Mouse (Mus musculus) embryonic facial prominence, embryonic 12.5 days (tissue): ENCODE measurements around the gene Faim. TPM values are rescaled to one million over a fixed set of nuclear protein-coding genes. Genes with fewer than 3 reads are reported as not detected.

Experiments used
- ATAC-seq: fragments of 200-750 bp; cut with Nextera tagmentation; 2 replicates; pipeline ENCODE4 v1.8.0; 2017; ENCODE audit not compliant: insufficient number of reproducible peaks, insufficient read depth, low FRiP score, low TSS enrichment
- H3K27ac ChIP-seq: fragments of 300-500 bp; sonication (generic); 2 replicates; pipeline ENCODE4 v1.5.1; 2016; ENCODE audit warnings: mild to moderate bottlenecking
- H3K27me3 ChIP-seq: fragments of 300-500 bp; sonication (generic); 2 replicates; pipeline ENCODE4 v1.6.1; 2016; ENCODE audit warnings: mild to moderate bottlenecking, moderate library complexity
- H3K36me3 ChIP-seq: fragments of 300-500 bp; sonication (generic); 2 replicates; pipeline ENCODE4 v1.6.1; 2016; ENCODE audit warnings: mild to moderate bottlenecking
- H3K4me1 ChIP-seq: fragments of 300-500 bp; sonication (generic); 2 replicates; pipeline ENCODE4 v1.6.1; 2016
- H3K4me2 ChIP-seq: fragments of 300-500 bp; sonication (generic); replicated peaks from 2 replicates; pipeline ENCODE4 v1.6.1; 2016; ENCODE audit warnings: mild to moderate bottlenecking, moderate library complexity
- H3K4me3 ChIP-seq: fragments of 300-500 bp; sonication (generic); 2 replicates; pipeline ENCODE4 v1.5.1; 2016; ENCODE audit warnings: mild to moderate bottlenecking
- H3K9ac ChIP-seq: fragments of 300-500 bp; sonication (generic); 2 replicates; pipeline ENCODE4 v1.6.1; 2016; ENCODE audit warnings: mild to moderate bottlenecking, moderate library complexity
- H3K9me3 ChIP-seq: fragments of 300-500 bp; sonication (generic); 2 replicates; pipeline ENCODE4 v1.6.1; 2016; ENCODE audit warnings: mild to moderate bottlenecking, moderate library complexity
- WGBS: fragments of 180-500 bp; shearing (Covaris S2); methylation state at CpG from one replicate; pipeline ENCODE4 v1.1.7; 2016; 5-methylcytosine and 5-hydroxymethylcytosine counted together
- polyA plus RNA-seq: library from polyadenylated mRNA; unstranded; fragments of >200 nt; fragmentation: Nextera tagmentation; extraction: Ambion mirVana; gene quantifications from 2 replicates; pipeline ENCODE4 v1.2.1, GENCODE M21; 2016

Gene Faim
- polyA plus RNA-seq, result 55.2 and 56.3 TPM in 2 replicates

DNA sequence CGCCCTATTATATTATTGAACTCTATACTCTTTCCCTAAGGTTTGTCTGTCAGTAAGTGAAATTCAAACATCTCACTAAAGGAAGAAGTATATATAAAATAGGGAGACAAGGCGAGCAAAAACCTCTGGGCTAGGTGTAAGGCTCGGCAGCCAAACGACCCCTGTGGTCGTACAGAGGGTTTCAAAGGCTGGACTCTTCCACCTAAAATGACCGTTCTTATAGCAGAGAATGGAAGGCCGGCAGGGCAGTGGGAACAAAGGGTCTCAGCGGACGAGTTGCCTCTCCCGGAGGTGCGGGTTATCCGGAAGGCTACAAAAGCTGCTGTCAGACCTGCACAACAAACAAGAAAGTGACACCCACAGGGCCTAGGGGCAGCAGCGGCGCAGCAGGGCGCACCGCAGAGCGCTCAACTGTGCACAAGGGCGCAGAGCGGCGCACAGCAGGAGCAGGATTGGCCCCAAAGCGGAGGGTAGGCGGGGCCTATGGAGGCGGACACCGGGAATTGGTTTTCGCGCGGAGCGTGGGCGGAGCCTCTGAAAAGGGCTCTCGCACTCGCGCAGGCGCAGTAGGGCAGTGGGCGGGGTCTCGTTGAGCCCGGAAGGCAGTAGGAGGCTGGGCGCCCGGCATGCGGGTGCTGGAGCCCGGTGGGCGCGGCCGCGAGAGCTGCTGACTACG, at the start of gene Faim:
TSS of gene Faim (plus strand) at position 574 of the 676 bp plus-strand sequence.
- ATAC-seq, result peak; percentile 97
- under 1% methylated on average over 45 of the region's 45 CpGs for WGBS

DNA sequence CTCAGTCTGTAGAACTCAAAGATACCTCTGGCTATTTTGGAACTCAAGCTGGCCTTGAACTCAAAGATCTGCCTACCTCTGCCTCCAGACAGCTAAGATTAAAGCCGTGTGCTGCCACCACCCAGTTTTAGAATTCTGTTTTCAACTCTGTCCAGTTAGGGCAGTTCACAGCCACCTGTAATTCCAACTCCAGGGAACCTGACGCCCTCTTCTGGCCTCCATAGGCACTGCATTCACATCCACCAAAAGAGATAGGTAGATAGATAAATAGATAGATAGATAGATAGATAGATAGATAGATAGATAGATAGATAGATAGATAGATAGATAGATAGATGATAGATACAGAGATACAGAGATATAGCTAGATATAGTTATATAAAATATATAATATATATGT, 46.9 kb upstream of the Faim start:
- Histone ChIP-seq H3K4me1 (peaks cover 8% of the 10 kb centered on the region), H3K9ac (no peak overlapping the region), H3K27ac (no peak overlapping the region), H3K27me3 (peaks cover 11% of the 10 kb centered on the region; the same call in 1 of the 2 replicates), H3K4me3 (no peak overlapping the region), H3K36me3 (no peaks in the 10 kb centered on the region), H3K9me3 (no peaks in the 10 kb centered on the region), H3K4me2 (no peak overlapping the region)
- ATAC-seq, result no peak
- 16% methylated on average over 2 of the region's 2 CpGs for WGBS

More for the DNA sequence above, at the start of gene Faim:
- Histone ChIP-seq H3K4me2 (peak within 1 kb of the TSS; percentile 87), H3K36me3 (no peaks in the 10 kb centered on the region), H3K4me3 (peak within 1 kb of the TSS; percentile 70), H3K9me3 (no peaks in the 10 kb centered on the region), H3K27me3 (peaks cover 10% of the 10 kb centered on the region; the same call in 1 of the 2 replicates), H3K9ac (peak within 1 kb of the TSS; percentile 73), H3K27ac (peak within 1 kb of the TSS; percentile 41; the same call in 1 of the 2 replicates), H3K4me1 (peaks cover 5% of the 10 kb centered on the region; the same call in 1 of the 2 replicates)

DNA sequence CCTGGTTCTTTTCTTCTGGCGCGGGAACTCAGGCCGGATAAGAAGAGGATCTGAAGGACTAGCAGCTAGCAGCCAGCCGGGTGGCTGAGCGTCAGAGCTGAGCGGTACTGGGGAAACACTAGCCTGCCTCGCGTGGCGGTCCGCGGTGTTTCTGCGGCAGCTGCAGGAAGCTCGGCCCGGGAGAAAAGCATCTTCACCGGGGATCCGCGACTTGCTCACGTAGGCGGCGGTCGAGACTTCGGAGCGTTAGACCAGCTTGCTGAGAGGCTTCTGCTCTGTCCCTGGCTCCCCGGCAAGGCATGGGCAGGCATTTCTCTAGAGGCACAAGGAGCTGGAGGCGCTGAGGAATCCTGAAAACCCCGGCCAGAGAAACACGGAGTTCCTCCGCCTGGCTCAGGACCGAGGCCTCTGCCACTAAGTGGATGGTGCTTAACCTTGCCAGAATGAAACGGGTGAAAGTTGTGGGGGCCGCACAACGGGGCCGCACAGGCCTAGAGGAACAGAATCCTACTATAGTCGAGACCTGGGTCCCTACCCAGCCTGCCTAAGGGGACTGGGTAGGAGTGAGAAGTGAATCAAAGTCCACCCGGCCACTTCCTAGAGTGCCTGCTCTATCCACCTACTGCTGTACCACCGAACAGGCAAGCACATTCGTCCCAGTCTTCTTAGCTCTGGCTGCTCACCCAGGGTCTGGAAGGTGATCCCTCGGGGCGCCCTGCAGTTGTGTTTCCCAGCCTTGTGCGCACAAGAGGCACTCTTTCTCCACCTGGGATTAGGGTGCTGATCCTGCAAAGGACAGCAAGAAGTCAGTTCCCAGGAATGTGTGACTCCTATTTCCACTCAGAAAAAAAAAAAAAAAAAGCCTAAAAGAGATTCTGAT, 33.8 kb upstream of the Faim start:
- no peaks in the 10 kb centered on the region for H3K9me3 ChIP-seq
- no peak for ATAC-seq
- peak overlapping the region; percentile 49 for H3K4me2 ChIP-seq
- 2% methylated on average over 40 of the region's 40 CpGs for WGBS
- peaks cover 27% of the 10 kb centered on the region for H3K4me1 ChIP-seq
- peaks cover 72% of the 10 kb centered on the region for H3K27me3 ChIP-seq
- no peak overlapping the region for H3K27ac ChIP-seq
- H3K9ac ChIP-seq, result peak overlapping the region; percentile 24
- H3K4me3 ChIP-seq, result peak overlapping the region; percentile 50
- no peaks in the 10 kb centered on the region for H3K36me3 ChIP-seq

DNA sequence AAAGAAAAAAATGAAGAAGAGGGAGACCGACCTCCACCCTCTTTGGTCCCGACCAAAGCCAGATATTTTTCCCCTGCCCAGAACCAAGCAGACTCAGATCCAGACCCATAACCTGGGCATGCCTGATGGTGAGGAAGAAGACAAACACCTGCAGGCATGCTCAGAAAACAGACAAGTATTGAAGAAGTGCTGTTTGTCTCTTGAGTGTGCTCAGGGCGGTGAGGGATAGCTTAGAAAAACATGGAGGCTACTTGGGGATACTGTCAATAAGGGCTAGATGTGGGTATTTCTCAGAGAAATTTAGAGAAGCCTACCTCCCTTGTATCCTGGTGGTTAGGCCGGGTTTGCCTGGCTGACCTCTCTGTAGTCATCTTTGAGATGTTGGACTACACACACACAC, 32.9 kb upstream of the Faim start:
- H3K4me3 ChIP-seq, result peak overlapping the region; percentile 50
- peak overlapping the region; percentile 85; the same call in 1 of the 2 replicates for H3K4me2 ChIP-seq
- WGBS, result 8% methylated on average over 4 of the region's 4 CpGs
- H3K27me3 ChIP-seq, result peaks cover 72% of the 10 kb centered on the region
- no peak overlapping the region for H3K9ac ChIP-seq
- ATAC-seq, result no peak
- H3K36me3 ChIP-seq, result no peaks in the 10 kb centered on the region
- no peaks in the 10 kb centered on the region for H3K9me3 ChIP-seq
- no peak overlapping the region for H3K27ac ChIP-seq
- peaks cover 27% of the 10 kb centered on the region for H3K4me1 ChIP-seq

DNA sequence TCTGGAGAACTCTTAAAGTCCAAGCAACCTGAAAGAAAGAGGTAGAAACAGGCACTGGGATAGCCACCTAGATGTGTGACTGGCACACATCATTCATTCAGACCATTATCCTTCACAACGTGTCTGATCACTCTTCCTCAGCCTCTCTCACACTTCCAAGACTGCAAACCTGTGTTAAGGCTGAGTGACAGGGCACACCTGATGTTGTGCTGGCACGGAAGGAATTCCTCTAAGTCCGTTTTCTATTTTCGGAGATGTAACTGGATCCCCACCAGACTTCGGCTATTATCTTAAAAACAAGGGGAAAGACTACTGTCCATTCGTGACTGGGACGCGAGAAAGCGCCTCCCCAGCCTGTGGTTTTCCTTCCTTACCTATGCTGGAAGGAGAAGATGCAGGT, 32.3 kb upstream of the Faim start:
- H3K4me2 ChIP-seq, result peak overlapping the region; percentile 85
- no peak for ATAC-seq
- no peaks in the 10 kb centered on the region for H3K36me3 ChIP-seq
- no peak overlapping the region; the same call in 1 of the 2 replicates for H3K9ac ChIP-seq
- H3K27me3 ChIP-seq, result peaks cover 76% of the 10 kb centered on the region
- 4% methylated on average over 9 of the region's 9 CpGs for WGBS
- H3K9me3 ChIP-seq, result no peaks in the 10 kb centered on the region
- no peak overlapping the region for H3K27ac ChIP-seq
- peak overlapping the region; percentile 50 for H3K4me3 ChIP-seq
- peaks cover 27% of the 10 kb centered on the region for H3K4me1 ChIP-seq

DNA sequence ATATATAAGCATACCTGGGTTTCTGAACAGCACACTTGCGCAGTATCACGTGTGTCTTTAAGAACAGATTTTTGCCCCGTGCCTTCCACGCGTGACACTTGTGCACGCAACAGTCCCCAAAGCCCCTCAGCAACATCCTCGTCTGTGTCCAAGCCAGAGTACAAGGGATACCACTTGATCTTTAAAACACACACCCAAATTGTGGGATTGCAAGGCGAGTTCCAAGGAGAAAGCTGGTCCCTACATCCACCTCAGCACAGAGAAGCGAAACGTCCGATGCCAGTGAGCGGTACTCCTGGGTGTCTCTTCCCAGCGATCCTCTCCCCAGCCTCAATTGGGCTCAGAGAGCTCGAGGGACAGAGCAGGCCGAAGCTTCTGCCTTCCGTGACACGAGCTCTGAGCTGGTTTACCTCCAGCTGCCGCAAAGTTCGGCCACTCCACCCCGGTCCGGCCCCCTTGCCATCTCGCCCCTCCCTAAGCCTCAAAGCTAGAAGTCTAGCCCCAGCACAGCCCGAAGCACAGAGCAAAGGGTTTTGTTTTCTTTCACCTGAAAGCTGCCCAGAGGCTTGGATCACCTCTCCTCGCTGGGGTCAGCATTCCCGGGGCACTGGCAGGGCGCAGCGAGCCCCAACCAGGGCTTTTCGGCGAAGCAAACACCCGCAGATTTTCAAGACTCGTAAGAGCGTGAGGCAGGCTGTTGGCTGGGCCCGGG, 31.6 kb upstream of the Faim start:
- Histone ChIP-seq H3K36me3 (no peaks in the 10 kb centered on the region), H3K4me3 (peak overlapping the region; percentile 50), H3K4me1 (peaks cover 27% of the 10 kb centered on the region), H3K4me2 (peak overlapping the region; percentile 85), H3K27ac (peak overlapping the region; percentile 84), H3K9me3 (no peaks in the 10 kb centered on the region), H3K27me3 (peaks cover 79% of the 10 kb centered on the region), H3K9ac (peak overlapping the region; percentile 69)
- ATAC-seq, result no peak
- 1% methylated on average over 33 of the region's 33 CpGs for WGBS

DNA sequence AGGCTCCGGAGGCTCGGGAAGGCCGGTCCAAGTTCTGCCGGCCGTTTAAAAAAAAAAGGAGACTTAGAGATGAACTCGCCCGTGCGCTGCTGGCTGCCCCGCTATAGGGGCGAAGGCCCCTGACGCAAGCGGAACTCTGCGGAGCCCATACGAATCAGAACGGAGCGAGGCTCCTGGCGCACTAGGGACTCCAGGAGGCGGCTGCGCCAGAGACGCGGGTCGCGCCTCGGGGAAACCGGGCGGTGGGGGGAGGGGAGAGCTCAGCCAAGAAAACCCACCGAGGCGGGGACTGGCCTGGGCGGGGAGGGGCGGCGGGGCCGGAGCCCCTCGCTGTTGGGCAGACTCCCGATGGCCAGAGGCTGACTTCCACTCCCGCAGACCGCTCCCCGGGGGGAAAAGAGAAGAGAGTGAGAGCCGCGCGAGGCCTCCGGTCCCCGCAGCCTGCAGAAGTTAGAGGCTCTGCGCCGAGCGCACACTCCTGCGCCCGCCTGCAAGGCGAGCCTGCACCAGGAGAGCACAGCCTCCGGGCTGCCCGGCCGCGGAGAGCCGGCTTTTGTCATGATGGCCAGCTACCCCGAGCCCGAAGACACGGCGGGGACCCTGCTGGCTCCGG, 31.0 kb upstream of the Faim start, which contains the start of gene Foxl2:
TSS of gene Foxl2 (plus strand) at position 186 of the 613 bp plus-strand sequence.
- Histone ChIP-seq H3K4me1 (peaks cover 27% of the 10 kb centered on the region), H3K36me3 (no peaks in the 10 kb centered on the region), H3K9ac (peak within 1 kb of the TSS; percentile 69), H3K27ac (peak within 1 kb of the TSS; percentile 84), H3K27me3 (peaks cover 83% of the 10 kb centered on the region), H3K4me3 (peak within 1 kb of the TSS; percentile 50), H3K9me3 (no peaks in the 10 kb centered on the region), H3K4me2 (peak within 1 kb of the TSS; percentile 85)
- under 1% methylated on average over 58 of the region's 58 CpGs for WGBS
- peak; percentile 49; the same call in 1 of the 2 replicates for ATAC-seq

DNA sequence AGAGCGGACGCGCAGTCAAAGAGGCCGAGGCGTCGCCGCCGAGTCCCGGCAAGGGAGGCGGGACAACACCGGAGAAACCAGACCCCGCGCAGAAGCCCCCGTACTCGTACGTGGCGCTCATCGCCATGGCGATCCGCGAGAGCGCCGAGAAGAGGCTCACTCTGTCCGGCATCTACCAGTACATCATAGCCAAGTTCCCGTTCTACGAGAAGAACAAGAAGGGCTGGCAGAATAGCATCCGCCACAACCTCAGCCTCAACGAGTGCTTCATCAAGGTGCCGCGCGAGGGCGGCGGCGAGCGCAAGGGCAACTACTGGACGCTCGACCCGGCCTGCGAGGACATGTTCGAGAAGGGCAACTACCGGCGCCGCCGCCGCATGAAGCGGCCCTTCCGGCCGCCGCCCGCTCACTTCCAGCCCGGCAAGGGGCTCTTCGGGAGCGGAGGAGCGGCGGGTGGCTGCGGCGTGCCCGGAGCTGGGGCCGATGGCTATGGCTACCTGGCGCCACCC, 30.4 kb upstream of the Faim start:
- H3K36me3 ChIP-seq, result no peaks in the 10 kb centered on the region
- H3K9ac ChIP-seq, result peak overlapping the region; percentile 69
- peak overlapping the region; percentile 85 for H3K4me2 ChIP-seq
- H3K4me1 ChIP-seq, result peaks cover 27% of the 10 kb centered on the region
- H3K27ac ChIP-seq, result peak overlapping the region; percentile 84
- H3K9me3 ChIP-seq, result no peaks in the 10 kb centered on the region
- H3K27me3 ChIP-seq, result peaks cover 83% of the 10 kb centered on the region
- WGBS, result under 1% methylated on average over 58 of the region's 60 CpGs
- peak overlapping the region; percentile 50 for H3K4me3 ChIP-seq
- ATAC-seq, result no peak

DNA sequence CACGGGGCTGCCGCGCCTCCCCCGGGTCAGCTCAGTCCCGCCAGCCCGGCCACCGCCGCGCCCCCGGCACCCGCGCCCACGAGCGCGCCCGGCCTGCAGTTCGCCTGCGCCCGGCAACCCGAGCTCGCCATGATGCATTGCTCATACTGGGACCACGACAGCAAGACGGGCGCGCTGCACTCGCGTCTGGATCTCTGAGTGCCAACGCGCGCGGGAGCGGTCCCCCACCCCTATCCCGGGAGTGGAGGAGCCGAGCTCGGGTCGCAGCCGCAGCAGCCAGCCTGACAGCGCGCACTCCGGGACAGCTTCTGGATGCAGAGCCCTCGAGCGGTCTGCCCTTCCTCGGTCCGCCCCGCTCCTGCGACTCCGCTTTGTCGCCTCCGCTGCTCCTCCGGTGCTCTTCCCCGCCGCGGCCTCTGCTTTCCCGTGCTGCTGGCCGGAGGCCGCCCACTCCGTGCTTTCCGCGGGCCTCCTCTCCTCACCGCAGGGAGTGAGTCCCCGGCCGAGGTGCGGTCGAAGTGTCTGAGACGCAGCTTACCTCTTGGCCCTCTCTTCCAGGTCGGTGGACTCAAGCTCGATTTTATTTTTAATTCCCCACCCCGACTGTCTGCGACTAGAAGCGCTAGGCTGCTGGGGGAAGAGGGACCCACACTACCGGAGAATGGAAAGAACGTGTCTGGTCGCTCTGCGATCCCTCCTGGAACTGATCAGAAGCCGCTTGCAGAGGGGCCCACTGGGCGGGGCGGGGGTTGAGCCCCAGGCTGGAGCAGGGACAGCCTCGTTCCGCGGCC, 29.4 kb upstream of the Faim start:
- H3K27me3 ChIP-seq, result peaks cover 83% of the 10 kb centered on the region
- H3K9me3 ChIP-seq, result no peaks in the 10 kb centered on the region
- H3K4me3 ChIP-seq, result peak overlapping the region; percentile 50
- H3K36me3 ChIP-seq, result no peaks in the 10 kb centered on the region
- no peak for ATAC-seq
- peak overlapping the region; percentile 85 for H3K4me2 ChIP-seq
- H3K27ac ChIP-seq, result peak overlapping the region; percentile 84
- 1% methylated on average over 79 of the region's 80 CpGs for WGBS
- peaks cover 27% of the 10 kb centered on the region for H3K4me1 ChIP-seq
- peak overlapping the region; percentile 69 for H3K9ac ChIP-seq

DNA sequence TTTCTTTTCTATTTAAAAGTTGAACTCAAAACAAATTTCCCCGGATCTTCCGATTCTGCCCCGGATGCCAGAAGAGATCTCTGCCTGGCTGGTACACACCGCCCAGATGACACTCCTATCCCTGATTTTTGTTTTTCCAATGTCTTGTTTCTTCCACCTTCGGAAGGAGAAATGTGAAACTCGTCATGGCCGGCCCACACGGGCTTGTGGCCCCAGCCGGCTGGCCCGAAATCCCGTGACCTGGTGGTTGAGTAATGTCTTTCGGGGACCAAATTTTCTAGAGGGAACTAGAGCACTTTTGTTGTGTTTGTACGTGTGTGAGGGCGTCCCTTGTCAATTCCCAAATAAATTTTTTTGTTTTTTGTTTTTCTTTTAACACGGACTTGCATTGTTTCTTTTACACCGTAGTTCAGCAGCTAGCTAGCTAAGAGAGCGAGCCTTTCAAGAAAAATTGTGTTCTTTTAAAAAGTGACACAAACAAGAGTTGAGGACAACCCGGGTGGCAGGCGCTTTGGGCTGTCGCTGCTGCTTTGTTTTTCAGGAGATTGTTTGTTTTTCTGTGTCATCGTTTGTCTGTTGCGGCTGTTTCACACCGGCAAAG, 28.3 kb upstream of the Faim start:
- H3K9me3 ChIP-seq, result no peaks in the 10 kb centered on the region
- no peak for ATAC-seq
- H3K4me1 ChIP-seq, result peaks cover 27% of the 10 kb centered on the region
- H3K9ac ChIP-seq, result no peak overlapping the region
- H3K36me3 ChIP-seq, result no peaks in the 10 kb centered on the region
- H3K27me3 ChIP-seq, result peaks cover 84% of the 10 kb centered on the region
- peak overlapping the region; percentile 50 for H3K4me3 ChIP-seq
- no peak overlapping the region for H3K27ac ChIP-seq
- H3K4me2 ChIP-seq, result peak overlapping the region; percentile 85
- under 1% methylated on average over 23 of the region's 23 CpGs for WGBS
